Mouse (Mus musculus) heart, adult 11 months (tissue): ENCODE results near the gene Selenot.
A peak's percentile ranks its signal among the peaks of the same experiment; 100 is the strongest.
"Not testable (repeated sequence)": the region's sequence is repeated elsewhere in the genome, so short reads cannot be mapped to it uniquely, and the experiment has no call there.

ENCODE experiments used
- DNase-seq: peaks from one replicate; pipeline ENCODE4 v3.0.0; 2022

Selenot gene

GRCm38 (mm10) chr3:58576137-58577066 lies at the start of gene Selenot:
Selenot (plus strand) TSS chr3:58576636.
- peak; percentile 100 for DNase-seq

GRCm38 (mm10) chr3:58536573-58536972 lies 39.9 kb upstream of the Selenot start:
- no peak for DNase-seq

GRCm38 (mm10) chr3:58552001-58552811 lies 24.2 kb upstream of the Selenot start:
- DNase-seq = no peak

- DNase-seq = no peak
These were observed 19.8 kb upstream of the Selenot start for GRCm38 (mm10) chr3:58556649-58557048.

GRCm38 (mm10) chr3:58559887-58560286 lies 16.5 kb upstream of the Selenot start:
- DNase-seq = no peak

- DNase-seq = peak; percentile 95
These were observed 15.0 kb upstream of the Selenot start for GRCm38 (mm10) chr3:58561437-58561836.

- DNase-seq = no peak
These were observed 5.6 kb upstream of the Selenot start for GRCm38 (mm10) chr3:58570821-58571220.

GRCm38 (mm10) chr3:58577067-58577503 lies 649 bp downstream of the Selenot start:
- DNase-seq = no peak

GRCm38 (mm10) chr3:58577506-58578050 lies 1.1 kb downstream of the Selenot start:
- DNase-seq = no peak

- DNase-seq = no peak
These were observed 5.1 kb downstream of the Selenot start for GRCm38 (mm10) chr3:58581530-58581929.

- no peak for DNase-seq
These were observed 5.9 kb downstream of the Selenot start for GRCm38 (mm10) chr3:58582297-58582696.

- DNase-seq = no peak
These were observed 6.5 kb downstream of the Selenot start for GRCm38 (mm10) chr3:58582788-58583426.

- not testable (repeated sequence) for DNase-seq
These were observed 14.1 kb downstream of the Selenot start for GRCm38 (mm10) chr3:58590544-58590943.

- DNase-seq = not testable (repeated sequence)
These were observed 16.2 kb downstream of the Selenot start for GRCm38 (mm10) chr3:58592666-58593065.

- DNase-seq = no peak
These were observed 17.2 kb downstream of the Selenot start for GRCm38 (mm10) chr3:58593623-58594022.

GRCm38 (mm10) chr3:58608506-58608905 lies 32.1 kb downstream of the Selenot start:
- no peak for DNase-seq

GRCm38 (mm10) chr3:58609985-58610384 lies 33.5 kb downstream of the Selenot start:
- no peak for DNase-seq

GRCm38 (mm10) chr3:58621066-58621465 lies 44.6 kb downstream of the Selenot start:
- DNase-seq = no peak

GRCm38 (mm10) chr3:58622665-58623394 lies 46.4 kb downstream of the Selenot start:
- no peak for DNase-seq

- DNase-seq = no peak
These were observed 48.5 kb downstream of the Selenot start for GRCm38 (mm10) chr3:58624981-58625380.

- no peak for DNase-seq
These were observed 55.3 kb downstream of the Selenot start for GRCm38 (mm10) chr3:58631693-58632092.
